Mouse (Mus musculus) fat pad, adult 2 months (tissue): ENCODE data around the gene Cyp1b1.

Source experiments
- DNase-seq: peaks from one replicate; pipeline ENCODE4 v3.0.0-alpha.2; 2011; ENCODE audit warnings: low read depth, low spot score; ENCODE audit errors: extremely low read depth

The Cyp1b1 gene

GRCm38 (mm10) chr17:79653171-79653570, 61.7 kb downstream of the Cyp1b1 start:
- DNase-seq: no peak
